Mouse (Mus musculus) gastrocnemius, adult 2 months (tissue): ENCODE data around the gene Necap1. TPM values are rescaled to one million over a fixed set of nuclear protein-coding genes. Genes with fewer than 3 reads are reported as not detected.

Experiments used
- DNase-seq: peaks from one replicate; pipeline ENCODE4 v3.0.0; 2022
- H3K27ac ChIP-seq: fragments of 200-600 bp; 2 replicates; pipeline ENCODE4 v1.8.1; 2022; ENCODE audit warnings: mild to moderate bottlenecking
- H3K4me3 ChIP-seq: fragments of 200-600 bp; 2 replicates; pipeline ENCODE4 v1.8.1; 2022; ENCODE audit warnings: mild to moderate bottlenecking, moderate library complexity
- CTCF ChIP-seq: fragments of 200-600 bp; IDR thresholded peaks from 2 replicates; pipeline ENCODE4 v1.8.1; 2022; ENCODE audit warnings: antibody characterized with exemption, mild to moderate bottlenecking, moderate library complexity
- intact Hi-C: fragments of 180-260 bp; cut with DNase I; formaldehyde crosslinking; loops from one replicate; pipeline ENCODE4 v1.15.1; 2025
- long read RNA-seq, 2 experiments: library from polyadenylated mRNA; stranded (forward); transcript quantifications; one replicate each; pipeline ENCODE4 v2.0.0; 2021
- total RNA-seq, 2 experiments: library from RNA; stranded (reverse); gene quantifications; 2 replicates each; pipeline ENCODE4 v1.2.3; 2021

Necap1 gene
- total RNA-seq = 10 to 100 TPM; 15.2 to 16.2 TPM
- long read RNA-seq, experiment 1, transcript Necap1-201 (8 exons, 2,476 nt) = major isoform, 25 of 31 reads
- long read RNA-seq, experiment 1, partial matches to known transcripts = 1 of 31 reads
- long read RNA-seq, experiment 1, other reads (novel, unspliced or antisense) = 5 of 31 reads
- long read RNA-seq, experiment 2, transcript Necap1-201 (8 exons, 2,476 nt) = major isoform, 23 of 27 reads
- long read RNA-seq, experiment 2, partial matches to known transcripts = 4 of 27 reads
- long read RNA-seq, experiment 2, other reads (novel, unspliced or antisense) = 0 of 27 reads

GRCm38 (mm10) chr6:122873871-122874719, at the start of gene Necap1:
TSS of gene Necap1 (plus strand) at chr6:122874474.
- intact Hi-C loops = loop anchor here (2.0 to 5.0 kb wide), 3 partner anchors 47 to 72 kb away; partner anchors contain the start of gene Slc2a3
- peak; percentile 88 for TF ChIP-seq CTCF
- peak; percentile 98 for DNase-seq
- H3K27ac ChIP-seq = peak within 1 kb of the TSS; percentile 95
- peak within 1 kb of the TSS; percentile 93 for H3K4me3 ChIP-seq

DNA sequence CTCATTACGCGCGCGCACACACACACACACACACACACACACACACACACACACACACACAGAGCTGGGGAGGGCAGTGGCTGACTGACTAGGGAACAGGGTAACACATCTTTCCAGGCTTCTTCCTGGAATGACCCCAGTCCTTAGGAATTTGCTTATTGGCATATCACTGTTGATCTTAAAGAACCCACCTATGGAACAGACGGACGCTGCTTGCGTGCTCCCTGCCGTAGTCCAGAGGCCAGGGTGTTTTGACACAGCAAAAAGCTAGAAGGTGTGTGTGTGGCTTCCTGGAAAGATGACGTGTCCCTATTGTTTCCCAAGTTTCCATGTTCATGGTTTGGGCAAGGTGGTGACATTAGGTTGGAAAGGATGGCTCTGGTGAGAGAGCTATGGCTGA, 49.1 kb upstream of the Necap1 start:
- Histone ChIP-seq H3K27ac (peak overlapping the region; percentile 97), H3K4me3 (peak overlapping the region; percentile 4; the same call in 1 of the 2 replicates)
- no peak for DNase-seq
- TF ChIP-seq CTCF = no peak
- intact Hi-C loops = loop anchor here (5.0 kb wide), 1 partner anchor 47 kb away; the partner anchor contains the start of gene Necap1

GRCm38 (mm10) chr6:122825923-122826742, 48.1 kb upstream of the Necap1 start:
- peak; percentile 79 for DNase-seq
- TF ChIP-seq CTCF = no peak
- H3K4me3 ChIP-seq = peak overlapping the region; percentile 74
- H3K27ac ChIP-seq = peak overlapping the region; percentile 97
- intact Hi-C loops = loop anchor here (5.0 kb wide), 1 partner anchor 46 kb away; the partner anchor contains the start of gene Necap1

GRCm38 (mm10) chr6:122828086-122828485, 46.2 kb upstream of the Necap1 start:
- H3K27ac ChIP-seq = no peak overlapping the region
- no peak overlapping the region for H3K4me3 ChIP-seq
- intact Hi-C loops = loop anchor here (5.0 kb wide), 1 partner anchor 44 kb away; the partner anchor contains the start of gene Necap1
- no peak for DNase-seq
- TF ChIP-seq CTCF = peak; percentile 53

GRCm38 (mm10) chr6:122832880-122833279, 41.4 kb upstream of the Necap1 start:
- no peak for DNase-seq
- no peak for TF ChIP-seq CTCF
- H3K27ac ChIP-seq = no peak overlapping the region
- intact Hi-C loops = no loop called here
- H3K4me3 ChIP-seq = no peak overlapping the region

DNA sequence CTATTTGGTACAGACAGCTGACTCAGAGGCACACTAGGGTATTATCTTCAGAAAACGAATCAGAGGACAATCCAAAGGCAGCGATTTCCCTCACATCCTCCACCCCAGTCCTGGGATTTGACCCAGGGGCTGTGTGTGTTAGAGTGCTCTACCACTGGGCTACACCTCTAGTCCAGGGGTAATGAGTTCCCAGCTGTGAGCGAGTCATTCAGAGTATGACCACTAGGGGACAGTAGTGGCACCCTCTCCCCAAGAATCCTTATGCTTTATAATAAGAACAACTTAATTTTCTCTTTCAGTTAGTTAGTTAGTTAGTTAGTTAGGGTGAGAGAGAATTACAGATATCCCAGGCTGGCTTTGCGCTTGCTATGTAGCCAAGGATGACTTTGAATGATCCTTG, 39.9 kb upstream of the Necap1 start:
- H3K4me3 ChIP-seq = no peak overlapping the region
- no peak overlapping the region for H3K27ac ChIP-seq
- intact Hi-C loops = no loop called here
- peak; percentile 87 for TF ChIP-seq CTCF
- no peak for DNase-seq

DNA sequence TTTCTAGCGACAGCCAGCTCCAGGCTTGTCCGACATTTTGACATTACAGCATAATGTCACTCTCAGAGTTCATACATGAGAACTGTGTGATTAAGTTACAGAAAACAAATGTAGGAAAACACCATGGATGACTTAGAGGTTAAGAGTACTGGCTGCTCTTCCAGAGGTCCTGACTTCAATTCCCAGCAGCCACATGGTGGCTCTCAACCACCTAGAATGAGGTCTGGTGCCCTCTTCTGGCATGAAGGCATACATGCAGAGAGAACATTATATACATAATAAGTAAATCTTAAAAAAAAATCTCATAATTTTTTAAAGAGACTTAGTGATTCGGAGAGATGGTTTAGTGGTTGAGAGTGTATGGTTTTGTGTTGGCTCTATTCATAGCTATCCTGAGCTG, 37.3 kb upstream of the Necap1 start:
- H3K4me3 ChIP-seq = no peak overlapping the region
- intact Hi-C loops = no loop called here
- TF ChIP-seq CTCF = no peak; the same call in 1 of the 2 replicates
- DNase-seq = no peak
- H3K27ac ChIP-seq = no peak overlapping the region

- H3K4me3 ChIP-seq = no peak overlapping the region
- DNase-seq = no peak
- intact Hi-C loops = no loop called here
- H3K27ac ChIP-seq = no peak overlapping the region
- TF ChIP-seq CTCF = no peak
These were observed 36.7 kb upstream of the Necap1 start for GRCm38 (mm10) chr6:122837539-122837938.

DNA sequence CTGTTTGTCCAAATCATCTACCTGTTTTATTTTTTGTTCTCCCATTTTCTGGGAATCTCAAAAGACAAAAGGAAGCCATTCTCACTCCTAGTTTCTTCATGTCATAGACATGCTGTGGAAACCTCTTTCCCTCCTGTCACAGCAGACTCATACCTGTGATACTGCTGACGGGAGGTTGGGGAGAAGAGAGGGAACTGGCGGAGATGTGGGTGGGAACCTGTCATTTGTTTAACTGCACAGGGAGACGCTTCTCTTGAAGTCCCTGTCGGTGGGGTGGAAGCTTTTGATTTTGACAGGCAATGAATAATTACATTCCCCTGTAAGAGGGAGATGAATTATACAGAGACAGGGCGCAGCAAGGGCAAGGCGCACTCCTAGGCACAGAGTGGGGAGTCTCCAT, 30.5 kb upstream of the Necap1 start:
- intact Hi-C loops = no loop called here
- TF ChIP-seq CTCF = no peak
- H3K27ac ChIP-seq = no peak overlapping the region
- no peak for DNase-seq
- no peak overlapping the region for H3K4me3 ChIP-seq

GRCm38 (mm10) chr6:122852696-122853095, 21.6 kb upstream of the Necap1 start:
- Histone ChIP-seq H3K27ac (no peak overlapping the region), H3K4me3 (peak overlapping the region; percentile 11; the same call in 1 of the 2 replicates)
- DNase-seq = no peak
- no peak for TF ChIP-seq CTCF
- intact Hi-C loops = no loop called here

GRCm38 (mm10) chr6:122854552-122854951, 19.7 kb upstream of the Necap1 start:
- Histone ChIP-seq H3K27ac (no peak overlapping the region), H3K4me3 (peak overlapping the region; percentile 29; the same call in 1 of the 2 replicates)
- DNase-seq = no peak
- no peak for TF ChIP-seq CTCF
- intact Hi-C loops = no loop called here

- DNase-seq = no peak
- intact Hi-C loops = no loop called here
- Histone ChIP-seq H3K27ac (no peak within 1 kb of the TSS), H3K4me3 (peak within 1 kb of the TSS; percentile 23; the same call in 1 of the 2 replicates)
- no peak for TF ChIP-seq CTCF
These were observed 18.3 kb upstream of the Necap1 start, which contains the start of gene C3ar1 for GRCm38 (mm10) chr6:122855955-122856354. TSS of gene C3ar1 (minus strand) at chr6:122856161.
